Mouse (Mus musculus): Measurements from ENCODE around the gene Sec22b. TPM values are rescaled to one million over a fixed set of nuclear protein-coding genes. Genes with fewer than 3 reads are reported as not detected.

Gene Sec22b
- polyA plus RNA-seq, 1 experiment from 2014 or later: 114 TPM

DNA sequence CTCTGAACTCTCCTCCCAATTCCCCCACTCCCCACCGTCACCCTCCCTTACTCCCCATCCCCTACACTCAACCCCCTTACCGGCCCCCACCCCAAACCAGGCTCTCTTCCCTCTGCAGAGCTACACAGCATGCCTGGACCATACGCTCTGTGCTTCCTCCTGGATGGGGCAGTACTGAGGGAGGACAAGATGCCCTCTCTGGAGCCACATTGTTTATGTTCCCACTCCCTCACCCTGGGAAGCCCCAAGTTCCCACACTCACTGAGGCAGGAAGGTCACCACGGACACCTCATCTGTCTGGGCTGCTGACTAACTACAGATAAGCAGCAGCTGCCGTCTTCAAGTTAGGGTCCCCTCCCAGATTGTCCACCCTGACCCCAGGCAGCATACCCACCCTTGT, 71.2 kb downstream of the Sec22b start:
- no peaks in the 10 kb centered on the region for H3K4me1 ChIP-seq (ENCODE audit: control insufficient read depth, insufficient read depth, low read length)
- H3K4me2 ChIP-seq (ENCODE audit: low read length): no peak overlapping the region
- H3K27me3 ChIP-seq (ENCODE audit: control insufficient read depth, insufficient read depth, low read length): no peaks in the 10 kb centered on the region
- H3K9ac ChIP-seq (replicated peaks; ENCODE audit: low read length): no peak overlapping the region
- DNase-seq (no peak), ATAC-seq (ENCODE audit: low FRiP score, low TSS enrichment) (no peak)
- H3K36me3 ChIP-seq (ENCODE audit: control insufficient read depth, insufficient read depth, low read length): no peaks in the 10 kb centered on the region
- H3K27ac ChIP-seq (replicated peaks; ENCODE audit: low read depth, low read length): no peak overlapping the region
- no peaks in the 10 kb centered on the region for H3K9me3 ChIP-seq (ENCODE audit: control insufficient read depth, low read length)
- WGBS: 62% methylated on average over 5 of the region's 5 CpGs
- H3K4me3 ChIP-seq (replicated peaks; ENCODE audit: low read depth, low read length): no peak overlapping the region

DNA sequence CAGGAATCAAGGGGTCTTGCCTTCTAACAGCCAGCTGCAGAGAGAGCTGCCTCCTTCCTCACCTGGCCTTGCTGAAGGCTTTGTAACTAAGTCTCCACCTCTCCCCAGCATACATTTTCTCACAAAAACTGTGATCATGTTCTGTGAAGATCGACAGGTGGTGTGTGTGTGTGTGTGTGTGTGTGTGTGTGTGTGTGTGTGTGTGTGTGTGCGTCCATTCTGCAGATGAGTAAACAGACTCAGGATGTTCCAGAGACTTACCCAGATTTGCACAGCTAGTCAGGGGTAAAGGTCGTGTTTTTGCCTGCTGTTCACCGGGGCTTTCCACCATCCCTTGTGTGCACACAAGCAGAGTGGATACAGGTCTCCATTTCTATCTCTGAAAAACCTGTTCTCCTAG, 71.7 kb downstream of the Sec22b start:
- Histone ChIP-seq H3K9me3 (ENCODE audit: control insufficient read depth, low read length) (no peaks in the 10 kb centered on the region), H3K4me1 (ENCODE audit: control insufficient read depth, insufficient read depth, low read length) (no peaks in the 10 kb centered on the region), H3K4me3 (replicated peaks; ENCODE audit: low read depth, low read length) (no peak overlapping the region), H3K27me3 (ENCODE audit: control insufficient read depth, insufficient read depth, low read length) (no peaks in the 10 kb centered on the region), H3K27ac (replicated peaks; ENCODE audit: low read depth, low read length) (no peak overlapping the region), H3K9ac (replicated peaks; ENCODE audit: low read length) (no peak overlapping the region), H3K4me2 (ENCODE audit: low read length) (no peak overlapping the region), H3K36me3 (ENCODE audit: control insufficient read depth, insufficient read depth, low read length) (no peaks in the 10 kb centered on the region)
- DNase-seq (no peak), ATAC-seq (ENCODE audit: low FRiP score, low TSS enrichment) (no peak)
- WGBS: 84% methylated on average over 4 of the region's 4 CpGs

Other genes with a start within 250 kb of the Sec22b start
- 8.9 TPM in 2 replicates for gene Prkab2, start 243.0 kb upstream of the Sec22b start, polyA plus RNA-seq (2014; fragmentation: Nextera tagmentation; extraction: Ambion mirVana)
- not detected in 2 replicates for gene Gm17651, start 226.5 kb upstream of the Sec22b start, polyA plus RNA-seq (2014; fragmentation: Nextera tagmentation; extraction: Ambion mirVana)
- 63.3 and 76.3 TPM in 2 replicates for gene Pde4dip, start 12.5 kb upstream of the Sec22b start, polyA plus RNA-seq (2014; fragmentation: Nextera tagmentation; extraction: Ambion mirVana)
- 5.2 and 10.8 TPM in 2 replicates for gene Notch2, start 112.3 kb downstream of the Sec22b start, polyA plus RNA-seq (2014; fragmentation: Nextera tagmentation; extraction: Ambion mirVana)